Mouse (Mus musculus) small intestine, adult 10 weeks (tissue): ENCODE results near the gene Ttll7. TPM values are rescaled to one million over a fixed set of nuclear protein-coding genes. Genes with fewer than 3 reads are reported as not detected.

Source experiments
- polyA plus RNA-seq: library from polyadenylated mRNA; stranded (reverse); fragments of 350-450 nt; fragmentation: Illumina TruSeq; extraction: RNeasy Lipid Tissue Mini Kit (QIAGEN cat#74804); gene quantifications from one replicate; pipeline ENCODE4 v1.2.3, GENCODE M21; 2014; ENCODE audit warnings: low replicate concordance

Gene Ttll7
- polyA plus RNA-seq, result 9.0 TPM

DNA sequence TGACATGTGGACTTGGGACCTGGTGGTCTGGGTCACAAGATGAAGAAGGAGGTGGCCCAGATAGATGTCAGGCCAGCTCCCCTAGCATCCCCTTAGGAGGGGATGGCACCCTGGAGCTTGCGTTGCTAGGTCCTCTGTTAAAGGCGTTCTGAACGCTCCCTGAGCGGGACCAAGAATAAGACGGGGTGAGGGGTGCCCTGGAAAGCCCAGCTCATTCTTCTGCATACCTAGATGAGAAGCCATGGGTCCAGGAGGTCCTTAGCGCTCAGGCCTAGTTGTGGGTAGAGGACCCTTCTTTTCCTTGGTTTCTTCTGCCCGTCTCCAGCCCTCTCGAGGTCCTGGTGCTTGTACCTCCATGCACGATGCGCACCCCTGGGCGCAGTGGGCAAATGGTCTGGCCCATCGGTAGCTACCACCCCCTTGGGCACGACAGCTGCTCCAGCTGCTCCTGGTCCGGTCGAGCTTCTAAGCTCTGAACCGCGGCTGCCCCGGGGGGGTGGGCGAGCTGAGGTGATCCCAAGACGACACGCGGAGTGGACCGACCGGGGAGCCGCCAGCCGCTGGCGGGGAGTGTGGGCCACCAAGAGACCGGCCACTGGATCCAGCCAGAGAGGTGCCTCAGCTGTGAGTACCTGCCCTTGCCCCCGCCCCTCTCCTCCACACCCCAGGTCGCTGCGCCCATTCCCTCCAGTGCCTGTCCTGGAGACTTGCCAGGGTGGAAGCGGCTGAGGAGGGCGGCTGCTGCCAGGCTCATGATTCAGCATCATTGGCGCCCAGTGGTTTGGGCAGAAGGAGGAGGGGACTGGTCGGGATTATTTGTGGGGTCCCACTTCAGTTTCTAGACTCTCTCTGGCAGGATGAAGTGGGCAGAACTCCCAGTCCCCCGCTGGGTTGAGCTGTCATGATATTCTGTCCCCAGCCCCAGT lies at the start of gene Ttll7:
TSS of gene Ttll7 (plus strand) at position 402 of the 926 bp plus-strand sequence.

DNA sequence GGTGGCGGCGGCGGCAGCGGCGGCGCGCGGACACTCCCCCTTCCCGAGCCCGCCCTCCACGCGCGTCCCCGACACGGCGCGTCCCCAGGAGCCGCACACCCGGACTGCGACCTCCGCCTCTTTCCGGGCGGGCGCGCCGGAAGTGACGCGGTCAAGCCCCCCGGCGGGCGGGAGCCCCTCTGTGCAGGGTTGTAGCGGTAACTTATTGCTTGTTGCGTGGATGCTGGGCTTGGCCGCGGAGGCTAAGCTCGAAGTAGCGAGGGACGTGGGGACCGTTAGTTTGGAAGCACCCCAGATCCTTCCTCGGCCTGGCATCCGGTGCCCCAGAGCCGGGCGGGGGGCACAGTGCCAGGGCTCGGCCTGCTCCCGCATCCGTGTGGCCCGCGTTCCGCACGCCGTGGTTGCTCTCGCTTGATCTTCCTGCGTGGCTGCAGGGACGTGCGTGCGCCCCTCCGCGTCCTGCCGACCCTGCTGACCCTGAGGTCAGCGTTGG lies 39.2 kb upstream of the Ttll7 start, which contains the start of gene Prkacb:
TSS of gene Prkacb (minus strand) at position 90 of the 493 bp plus-strand sequence.

Other genes starting within 250 kb of the Ttll7 start
- not detected for gene Dnase2b, start 236.8 kb upstream of the Ttll7 start, polyA plus RNA-seq
- not detected for gene 4930503B20Rik, start 201.1 kb upstream of the Ttll7 start, polyA plus RNA-seq
- not detected for gene Samd13, start 166.8 kb upstream of the Ttll7 start, polyA plus RNA-seq
- gene Prkacb, start 39.4 kb upstream of the Ttll7 start, polyA plus RNA-seq, result 37.7 TPM